Mouse (Mus musculus): Measurements from ENCODE around the gene Cnih3.

Cnih3 gene

GRCm38 (mm10) chr1:181352367-181353199 lies at the start of gene Cnih3:
Cnih3 (plus strand) TSS chr1:181352628.
- DNase-seq (ENCODE audit: low spot score): peak; percentile 31

- DNase-seq (ENCODE audit: low spot score): no peak
Observed at GRCm38 (mm10) chr1:181307981-181308380, 44.4 kb upstream of the Cnih3 start.

GRCm38 (mm10) chr1:181310712-181311111 lies 41.7 kb upstream of the Cnih3 start:
- no peak for DNase-seq (ENCODE audit: low spot score)

GRCm38 (mm10) chr1:181312115-181313045 lies 40.0 kb upstream of the Cnih3 start:
- DNase-seq (ENCODE audit: low spot score): no peak

DNA sequence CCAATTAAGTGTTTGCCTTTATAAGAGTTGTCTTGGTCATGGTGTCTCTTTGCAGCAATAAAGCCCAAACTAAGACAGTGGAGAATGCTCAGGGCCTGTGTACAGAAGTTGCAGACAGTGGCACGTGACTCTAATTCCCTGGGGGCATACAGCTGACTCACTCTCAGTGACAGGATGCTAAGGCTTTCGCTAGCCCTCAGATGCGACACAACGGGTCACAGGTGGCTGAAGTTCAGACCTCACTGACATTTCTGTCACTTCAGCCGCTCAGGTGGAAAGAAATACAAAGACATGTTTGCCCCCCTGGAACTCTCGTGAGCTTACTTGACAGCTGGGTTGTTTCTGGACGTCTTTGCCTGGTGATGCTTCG lies 39.4 kb upstream of the Cnih3 start:
- no peak for DNase-seq (ENCODE audit: low spot score)

- no peak for DNase-seq (ENCODE audit: low spot score)
Observed at GRCm38 (mm10) chr1:181314301-181314700, 38.1 kb upstream of the Cnih3 start.

DNA sequence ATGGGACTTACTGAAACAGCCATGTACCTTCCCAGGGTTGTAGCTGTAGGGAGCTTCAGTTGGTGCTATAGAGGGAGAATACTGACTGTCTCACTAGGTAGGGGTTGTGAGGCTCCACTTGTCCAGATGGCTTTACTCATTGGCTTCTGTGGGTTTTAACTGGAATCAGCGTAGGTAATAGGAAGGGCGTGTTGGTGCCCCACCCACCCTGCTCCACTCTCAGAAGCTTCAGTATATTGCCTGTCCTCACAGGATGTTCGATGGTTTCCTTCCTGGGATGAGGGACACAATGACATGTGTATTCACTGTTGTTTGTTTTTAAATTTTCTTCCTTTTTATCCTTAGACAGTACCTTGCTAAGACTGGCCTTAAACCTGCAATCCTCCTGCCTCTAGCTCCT lies 37.1 kb upstream of the Cnih3 start:
- DNase-seq (ENCODE audit: low spot score): no peak

- DNase-seq (ENCODE audit: low spot score): no peak
Observed at GRCm38 (mm10) chr1:181316571-181316970, 35.9 kb upstream of the Cnih3 start.

DNA sequence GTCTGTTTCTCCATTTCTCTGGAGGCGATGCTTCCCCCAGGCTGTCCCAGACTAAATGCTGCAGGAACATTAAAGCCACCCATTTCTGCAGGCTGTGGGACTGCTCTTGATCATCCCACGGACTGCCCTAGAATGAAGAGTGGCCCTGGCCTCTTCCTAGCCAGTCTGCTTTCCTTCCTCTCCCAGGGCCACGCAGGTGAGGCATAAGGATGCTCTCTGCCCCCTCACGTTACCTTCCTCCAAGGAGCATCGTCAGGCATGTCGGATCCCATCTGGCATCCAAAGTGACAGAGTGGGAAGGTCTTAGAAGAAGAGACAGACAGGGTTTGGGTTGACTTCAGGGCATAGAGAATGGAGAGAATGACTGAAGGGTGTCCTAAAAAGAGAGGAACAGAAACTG lies 33.0 kb upstream of the Cnih3 start:
- no peak for DNase-seq (ENCODE audit: low spot score)

DNA sequence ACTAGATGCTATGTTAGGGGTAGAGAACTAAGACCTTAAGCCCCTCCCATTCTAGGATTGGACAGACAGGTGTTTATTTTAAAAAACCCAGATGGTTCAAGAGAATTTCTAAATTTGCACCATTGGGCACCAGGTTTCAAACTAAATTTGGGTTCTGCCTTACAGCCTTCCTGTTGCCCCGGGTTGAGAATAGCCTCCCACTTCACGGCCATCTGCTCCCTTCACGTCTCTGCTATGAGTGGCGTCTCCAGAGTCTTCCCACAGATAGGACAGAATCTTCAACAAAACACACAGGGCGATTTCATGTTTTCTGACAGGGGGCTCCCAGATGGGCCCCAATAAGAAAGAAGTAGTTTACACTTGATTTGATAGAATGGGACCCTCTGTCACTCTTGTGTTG lies 31.3 kb upstream of the Cnih3 start:
- DNase-seq (ENCODE audit: low spot score): no peak

- no peak for DNase-seq (ENCODE audit: low spot score)
Observed at GRCm38 (mm10) chr1:181323134-181323533, 29.3 kb upstream of the Cnih3 start.

GRCm38 (mm10) chr1:181327137-181327536 lies 25.3 kb upstream of the Cnih3 start:
- no peak for DNase-seq (ENCODE audit: low spot score)

DNA sequence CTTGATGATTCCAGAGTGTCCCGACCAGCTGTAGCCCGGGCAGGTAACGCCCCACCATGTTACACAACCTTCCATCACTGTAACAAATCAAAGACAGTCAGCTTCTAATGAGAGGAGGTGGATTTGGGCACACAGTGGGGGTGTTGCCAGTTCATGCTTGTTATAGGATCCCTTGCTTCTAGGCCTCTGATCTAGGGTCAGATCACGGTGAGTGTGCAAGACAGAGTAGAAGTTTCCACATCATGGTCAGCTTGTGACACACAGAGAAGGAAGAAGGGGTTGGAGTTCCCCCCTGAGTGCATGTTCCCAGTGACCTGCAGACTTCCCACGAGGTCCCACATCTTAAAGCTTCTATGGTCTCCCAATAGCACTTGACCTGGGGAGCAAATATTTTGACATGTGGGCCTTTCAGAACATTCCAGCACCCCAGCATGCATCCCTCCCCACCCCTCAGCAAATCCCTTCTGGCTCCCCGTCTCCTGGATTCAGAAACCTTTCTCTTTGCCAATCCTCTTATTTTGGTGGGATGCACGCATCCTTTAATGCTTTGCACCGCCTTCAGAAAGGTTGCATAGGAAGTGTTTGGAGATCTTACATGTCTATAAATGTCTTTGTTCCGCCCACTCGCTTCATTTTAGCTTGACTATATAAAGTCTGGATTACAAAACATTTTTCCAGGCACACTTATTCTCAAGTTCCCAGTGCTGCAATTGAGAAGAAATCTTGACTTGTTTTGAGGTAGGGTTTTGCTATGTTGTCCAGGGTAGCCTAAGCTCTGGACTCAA lies 24.6 kb upstream of the Cnih3 start:
- no peak for DNase-seq (ENCODE audit: low spot score)

DNA sequence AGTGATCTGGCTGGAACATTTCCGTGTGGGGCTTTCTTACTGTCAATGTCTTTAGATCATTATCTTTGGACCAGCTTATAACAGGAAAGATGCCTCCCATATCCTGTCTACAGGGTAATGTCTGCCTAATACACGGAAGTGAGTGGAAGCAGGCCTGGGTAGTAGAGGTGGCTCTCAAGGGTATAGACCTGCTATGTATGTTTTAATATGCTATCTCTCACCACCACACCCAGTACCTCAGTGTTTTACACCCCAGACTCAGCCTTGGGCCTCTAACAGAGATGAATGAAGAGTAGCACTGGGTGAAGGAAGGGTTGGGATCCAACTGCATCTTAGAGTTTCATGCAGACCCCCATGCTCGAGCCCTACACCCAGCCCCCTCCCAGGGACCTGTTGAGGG lies 23.3 kb upstream of the Cnih3 start:
- DNase-seq (ENCODE audit: low spot score): no peak

- DNase-seq (ENCODE audit: low spot score): no peak
Observed at GRCm38 (mm10) chr1:181332597-181332996, 19.8 kb upstream of the Cnih3 start.

DNA sequence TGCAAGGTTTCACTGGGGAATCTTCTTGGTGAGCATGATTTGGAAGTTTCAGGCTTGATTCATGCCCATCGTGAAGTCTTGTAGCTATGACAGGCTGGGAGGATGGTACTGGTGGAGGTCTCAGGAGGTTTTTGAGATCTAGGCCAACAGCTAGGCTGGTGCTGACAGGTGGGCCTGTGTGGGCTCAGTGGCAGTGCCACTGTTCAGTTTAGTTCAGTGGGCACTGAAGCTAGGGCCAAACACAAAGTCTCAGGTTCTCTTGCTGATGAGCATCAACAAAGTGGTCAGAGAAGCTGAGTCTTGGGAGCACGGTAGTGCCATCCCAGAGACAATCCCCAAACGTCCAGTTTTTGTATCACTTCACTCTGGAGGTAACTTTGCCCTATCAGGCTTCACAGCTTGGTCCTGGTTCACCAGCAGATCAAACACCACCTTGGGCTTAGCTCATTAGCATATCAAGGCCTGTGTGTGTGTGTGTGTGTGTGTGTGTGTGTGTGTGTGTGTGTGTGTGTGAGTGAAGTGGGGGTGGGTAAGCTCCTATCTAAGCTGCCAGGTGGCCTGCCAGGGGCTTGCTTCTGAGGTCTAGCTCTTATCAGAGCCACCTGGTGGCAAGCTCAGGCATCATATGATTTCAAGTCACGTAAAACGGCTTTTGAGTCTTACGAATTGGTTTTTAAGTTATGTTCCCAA lies 18.0 kb upstream of the Cnih3 start:
- no peak for DNase-seq (ENCODE audit: low spot score)

- no peak for DNase-seq (ENCODE audit: low spot score)
Observed at GRCm38 (mm10) chr1:181335019-181335365, 17.4 kb upstream of the Cnih3 start.

GRCm38 (mm10) chr1:181335388-181335787 lies 17.0 kb upstream of the Cnih3 start:
- DNase-seq (ENCODE audit: low spot score): no peak

DNA sequence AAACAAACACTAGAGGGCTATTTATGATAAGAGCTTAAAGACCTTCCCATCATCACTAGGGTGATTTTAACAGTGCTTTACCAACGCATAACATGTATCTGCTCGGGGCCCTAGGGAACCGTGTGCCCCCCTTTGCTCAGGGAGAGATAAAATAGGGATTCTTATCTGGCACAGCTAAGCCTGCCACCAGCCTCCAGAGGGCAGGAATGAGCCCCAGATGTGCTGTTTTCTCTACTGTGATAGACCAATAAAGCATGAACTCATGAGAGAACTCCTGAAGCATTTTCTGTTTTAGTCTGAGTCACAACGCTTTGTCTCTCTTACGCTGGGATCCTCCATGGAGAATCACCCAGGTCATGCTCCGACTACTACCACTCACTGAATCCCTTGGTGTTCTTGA lies 15.6 kb upstream of the Cnih3 start:
- DNase-seq (ENCODE audit: low spot score): no peak

GRCm38 (mm10) chr1:181339106-181339505 lies 13.3 kb upstream of the Cnih3 start:
- no peak for DNase-seq (ENCODE audit: low spot score)

GRCm38 (mm10) chr1:181345547-181345946 lies 6.9 kb upstream of the Cnih3 start:
- peak; percentile 58 for DNase-seq (ENCODE audit: low spot score)

DNA sequence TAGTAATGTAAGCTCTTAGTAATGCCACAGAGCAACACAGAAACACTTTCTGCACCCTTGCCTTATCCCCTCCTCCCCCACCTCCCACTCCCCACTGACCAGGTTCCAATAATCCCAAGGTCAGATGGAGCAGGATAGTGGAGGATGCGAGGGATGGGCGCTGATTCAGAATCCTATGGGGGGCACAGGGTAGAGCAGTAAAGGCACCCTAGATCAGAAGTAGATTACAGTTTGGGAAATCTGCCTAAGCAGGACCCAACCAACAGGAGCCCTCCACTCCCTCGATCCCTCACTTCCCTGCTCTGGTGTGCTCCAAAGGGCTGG lies 423 bp upstream of the Cnih3 start:
- no peak for DNase-seq (ENCODE audit: low spot score)
